In the genomic region with DNA sequence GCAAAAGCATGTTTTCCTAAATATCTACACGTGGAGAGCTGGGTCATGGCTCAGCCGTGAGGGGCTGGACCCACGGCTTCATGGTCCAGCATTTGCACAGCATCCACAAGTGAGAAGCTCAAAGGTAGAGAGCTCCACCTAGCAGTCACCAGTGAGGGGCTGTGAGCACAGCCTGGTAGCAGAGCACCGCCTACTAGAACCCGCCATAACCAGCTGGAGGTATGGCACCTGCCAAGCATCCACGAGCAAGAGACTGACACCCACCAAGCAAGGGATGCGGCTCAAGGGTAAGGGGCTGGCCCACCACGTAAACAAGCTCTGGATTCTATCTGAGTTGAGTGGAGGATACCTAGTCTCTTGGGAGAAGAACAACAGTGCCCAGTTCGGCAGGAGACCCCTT, we compare ENCODE assay signal across 8 mouse cellular contexts. TPM values are rescaled to one million over a fixed set of nuclear protein-coding genes. Genes with fewer than 3 reads are reported as not detected.
DNase-seq lines count a peak whose midpoint lies in the region; ATAC-seq lines count a peak whose summit lies in the region.

No protein-coding gene starts in this region.

- no peaks in the 10 kb centered on the region for H3K9me3 ChIP-seq in heart, embryonic 14.5 days (ENCODE audit: control insufficient read depth, low read length)
- no peaks in the 10 kb centered on the region for H3K9me3 ChIP-seq in hindbrain, embryonic 15.5 days

- H3K4me1 ChIP-seq in heart, embryonic 14.5 days (ENCODE audit: control insufficient read depth in 2 of 2, insufficient read depth in 2 of 2, low read length in 2 of 2) = peaks cover 11 to 21% of the 10 kb centered on the region in 2 experiments
- H3K4me1 ChIP-seq in hindbrain, embryonic 15.5 days (replicated peaks) = peaks cover 32% of the 10 kb centered on the region

- WGBS in heart, embryonic 14.5 days = 84% methylated on average over 9 of the region's 9 CpGs
- 78% methylated on average over 9 of the region's 9 CpGs for WGBS in hindbrain, embryonic 15.5 days
- WGBS in macrophage (ENCODE audit: missing documents) = 97% methylated on average over 9 of the region's 9 CpGs

- DNase-seq in heart, postnatal 14 days = no peak
- peak; percentile 67 for DNase-seq in ZHBTc4 (ENCODE audit: low read depth, low spot score)
- no peak for DNase-seq in right cerebral cortex, postnatal 25 days
- DNase-seq in left cerebral cortex, adult 18-20 months (ENCODE audit: low spot score in 2 of 2) = no peak

- no peak for ATAC-seq in heart, embryonic 14.5 days (ENCODE audit: insufficient number of reproducible peaks, insufficient read depth, low FRiP score, low read depth)
- ATAC-seq in hindbrain, embryonic 15.5 days (ENCODE audit: low FRiP score, low read depth) = no peak
- no peak for ATAC-seq in inflammation-experienced regulatory T-cells, adult 6 months

- peak overlapping the region; percentile 88 for H3K4me2 ChIP-seq in heart, embryonic 14.5 days (ENCODE audit: low read length)
- H3K4me2 ChIP-seq in hindbrain, embryonic 15.5 days = peak overlapping the region; percentile 77

- intact Hi-C loops in heart, postnatal 14 days (cut with DNase I) = no loop called here

- no peaks in the 10 kb centered on the region for H3K27me3 ChIP-seq in heart, embryonic 14.5 days (ENCODE audit: control insufficient read depth, insufficient read depth, low read length)
- no peaks in the 10 kb centered on the region for H3K27me3 ChIP-seq in hindbrain, embryonic 15.5 days

- H3K36me3 ChIP-seq in heart, embryonic 14.5 days (ENCODE audit: control insufficient read depth, insufficient read depth, low read length) = peaks cover 40% of the 10 kb centered on the region
- H3K36me3 ChIP-seq in hindbrain, embryonic 15.5 days = peaks cover 24% of the 10 kb centered on the region
- peaks cover 33% of the 10 kb centered on the region; the same call in 1 of the 2 replicates for H3K36me3 ChIP-seq in macrophage (ENCODE audit: inconsistent target)

- H3K79me2 ChIP-seq in macrophage (ENCODE audit: inconsistent target) = peaks cover 55% of the 10 kb centered on the region

- peak overlapping the region; percentile 87 to 89 for H3K4me3 ChIP-seq in heart, embryonic 14.5 days (ENCODE audit: control insufficient read depth in 1 of 2, insufficient read depth in 1 of 2, low read depth in 1 of 2, low read length in 2 of 2)
- H3K4me3 ChIP-seq in hindbrain, embryonic 15.5 days = peak overlapping the region; percentile 81
- peak overlapping the region; percentile 93 for H3K4me3 ChIP-seq in macrophage (ENCODE audit: inconsistent target)

- H3K27ac ChIP-seq in heart, embryonic 14.5 days (replicated peaks in 1 of 2; ENCODE audit: control insufficient read depth in 1 of 2, insufficient read depth in 1 of 2, low read depth in 2 of 2, low read length in 2 of 2) = no peak overlapping the region
- no peak overlapping the region for H3K27ac ChIP-seq in hindbrain, embryonic 15.5 days (replicated peaks)
- H3K27ac ChIP-seq in macrophage = peak overlapping the region; percentile 95

- H3K9ac ChIP-seq in heart, embryonic 14.5 days (ENCODE audit: low read length) = peak overlapping the region; percentile 92
- peak overlapping the region; percentile 85; the same call in 1 of the 2 replicates for H3K9ac ChIP-seq in hindbrain, embryonic 15.5 days

RNA-seq across cellular contexts. Expression of gene Bax, which starts 1.1 kb away (rescaled TPM):
- 89.9 and 102 TPM in 2 replicates for polyA plus RNA-seq in heart, embryonic 14.5 days (2014; fragmentation: Nextera tagmentation; extraction: Ambion mirVana)
- total RNA-seq in heart, postnatal 14 days (2021) = 10 to 100 TPM; 25.6 to 31.1 TPM
- 245 and 250 TPM in 2 replicates for polyA plus RNA-seq in hindbrain, embryonic 15.5 days (2015; fragmentation: Nextera tagmentation; extraction: Ambion mirVana)
- total RNA-seq in macrophage (2018; cell fraction: chromatin; rRNA removed) = 100 to 1,000 TPM in 21 of 26 experiments, 10 to 100 TPM in 5; 69.8 to 213 (median 134) TPM
- 100 to 1,000 TPM; 144 to 214 (median 171) TPM for total RNA-seq in macrophage (2018; cell fraction: cytosol; rRNA removed)
- total RNA-seq in macrophage (2018; cell fraction: nucleus; rRNA removed) = 100 to 1,000 TPM; 106 to 261 (median 170) TPM
- polyA plus RNA-seq in macrophage (2018) = 72.6 to 246 TPM (median 245 TPM) in 3 replicates
- polyA plus RNA-seq in inflammation-experienced regulatory T-cells, adult 6 months (2017; shearing (Covaris generic)) = 100 to 1,000 TPM; 138 to 175 (median 143) TPM
- 10 to 100 TPM; 55.2 to 59.3 TPM for total RNA-seq in left cerebral cortex, adult 18-20 months (2021)

RNA-seq across cellular contexts. Expression of gene Ftl1, which starts 5.9 kb away (rescaled TPM):
- polyA plus RNA-seq in heart, embryonic 14.5 days (2014; fragmentation: Nextera tagmentation; extraction: Ambion mirVana) = 3,513 and 3,606 TPM in 2 replicates
- 100 to 1,000 TPM; 231 to 265 TPM for total RNA-seq in heart, postnatal 14 days (2021)
- 5,657 and 5,762 TPM in 2 replicates for polyA plus RNA-seq in hindbrain, embryonic 15.5 days (2015; fragmentation: Nextera tagmentation; extraction: Ambion mirVana)
- 1,000 to 10,000 TPM in 17 of 26 experiments, 100 to 1,000 TPM in 9; 394 to 2,185 (median 1,126) TPM for total RNA-seq in macrophage (2018; cell fraction: chromatin; rRNA removed)
- over 10,000 TPM; 22,605 to 41,733 (median 29,198) TPM for total RNA-seq in macrophage (2018; cell fraction: cytosol; rRNA removed)
- 1,000 to 10,000 TPM; 1,882 to 6,751 (median 4,081) TPM for total RNA-seq in macrophage (2018; cell fraction: nucleus; rRNA removed)
- 15,351 to 37,573 TPM (median 32,957 TPM) in 3 replicates for polyA plus RNA-seq in macrophage (2018)
- polyA plus RNA-seq in inflammation-experienced regulatory T-cells, adult 6 months (2017; shearing (Covaris generic)) = 1,000 to 10,000 TPM; 1,271 to 2,003 (median 1,772) TPM
- total RNA-seq in left cerebral cortex, adult 18-20 months (2021) = 100 to 1,000 TPM; 218 to 238 TPM

RNA-seq across cellular contexts. Expression of gene Tulp2, which starts 16.1 kb away (rescaled TPM):
- polyA plus RNA-seq in heart, embryonic 14.5 days (2014; fragmentation: Nextera tagmentation; extraction: Ambion mirVana) = 0.42 and 0.71 TPM in 2 replicates
- not detected for total RNA-seq in heart, postnatal 14 days (2021)
- polyA plus RNA-seq in hindbrain, embryonic 15.5 days (2015; fragmentation: Nextera tagmentation; extraction: Ambion mirVana) = 0.13 and 0.30 TPM in 2 replicates
- not detected for total RNA-seq in macrophage (2018; cell fraction: chromatin; rRNA removed)
- total RNA-seq in macrophage (2018; cell fraction: cytosol; rRNA removed) = under 1 TPM in 1 of 26 experiments, not detected in 25; 0.10 TPM
- total RNA-seq in macrophage (2018; cell fraction: nucleus; rRNA removed) = not detected
- not detected in 3 replicates for polyA plus RNA-seq in macrophage (2018)
- polyA plus RNA-seq in inflammation-experienced regulatory T-cells, adult 6 months (2017; shearing (Covaris generic)) = 1 to 10 TPM in 1 of 3 experiments, under 1 TPM in 2; 0.23 to 1.8 (median 0.29) TPM
- under 1 TPM in 1 of 2 experiments, not detected in 1; 0.21 TPM for total RNA-seq in left cerebral cortex, adult 18-20 months (2021)

RNA-seq across cellular contexts. Expression of gene Gm45808, which starts 21.1 kb away (rescaled TPM):
- polyA plus RNA-seq in heart, embryonic 14.5 days (2014; fragmentation: Nextera tagmentation; extraction: Ambion mirVana) = not detected in 2 replicates
- 1 to 10 TPM; 2.8 to 4.6 TPM for total RNA-seq in heart, postnatal 14 days (2021)
- polyA plus RNA-seq in hindbrain, embryonic 15.5 days (2015; fragmentation: Nextera tagmentation; extraction: Ambion mirVana) = not detected in 2 replicates
- not detected for total RNA-seq in macrophage (2018; cell fraction: chromatin; rRNA removed)
- under 1 TPM in 7 of 26 experiments, not detected in 19; 0.22 to 0.78 (median 0.34) TPM for total RNA-seq in macrophage (2018; cell fraction: cytosol; rRNA removed)
- total RNA-seq in macrophage (2018; cell fraction: nucleus; rRNA removed) = not detected
- not detected in 3 replicates for polyA plus RNA-seq in macrophage (2018)
- polyA plus RNA-seq in inflammation-experienced regulatory T-cells, adult 6 months (2017; shearing (Covaris generic)) = not detected
- total RNA-seq in left cerebral cortex, adult 18-20 months (2021) = 1 to 10 TPM; 2.5 to 3.8 TPM

RNA-seq across cellular contexts. Expression of gene Dhdh, which starts 23.1 kb away (rescaled TPM):
- polyA plus RNA-seq in heart, embryonic 14.5 days (2014; fragmentation: Nextera tagmentation; extraction: Ambion mirVana) = 5.2 and 5.7 TPM in 2 replicates
- total RNA-seq in heart, postnatal 14 days (2021) = 1 to 10 TPM; 4.5 to 6.0 TPM
- 4.5 and 4.6 TPM in 2 replicates for polyA plus RNA-seq in hindbrain, embryonic 15.5 days (2015; fragmentation: Nextera tagmentation; extraction: Ambion mirVana)
- 10 to 100 TPM in 18 of 26 experiments, 1 to 10 TPM in 8; 2.6 to 55.0 (median 19.6) TPM for total RNA-seq in macrophage (2018; cell fraction: chromatin; rRNA removed)
- total RNA-seq in macrophage (2018; cell fraction: cytosol; rRNA removed) = 10 to 100 TPM in 22 of 26 experiments, 1 to 10 TPM in 4; 8.2 to 18.0 (median 12.3) TPM
- 10 to 100 TPM in 16 of 26 experiments, 1 to 10 TPM in 10; 4.7 to 44.0 (median 13.7) TPM for total RNA-seq in macrophage (2018; cell fraction: nucleus; rRNA removed)
- 12.5 to 24.6 TPM (median 12.8 TPM) in 3 replicates for polyA plus RNA-seq in macrophage (2018)
- polyA plus RNA-seq in inflammation-experienced regulatory T-cells, adult 6 months (2017; shearing (Covaris generic)) = 1 to 10 TPM; 1.0 to 1.1 (median 1.1) TPM
- 1 to 10 TPM; 3.9 to 4.7 TPM for total RNA-seq in left cerebral cortex, adult 18-20 months (2021)
